Mouse (Mus musculus) large intestine, adult 2 months (tissue): Measurements from ENCODE around the gene H2-DMb2. TPM values are rescaled to one million over a fixed set of nuclear protein-coding genes. Genes with fewer than 3 reads are reported as not detected.

Experiments used
- DNase-seq: peaks from one replicate; pipeline ENCODE4 v3.0.0-alpha.2; 2012; ENCODE audit warnings: low read depth, low spot score
- WGBS: fragments of 180-500 bp; shearing (Covaris S2); methylation state at CpG from one replicate; pipeline ENCODE4 v1.1.7; 2018; 5-methylcytosine and 5-hydroxymethylcytosine counted together
- polyA plus RNA-seq: library from polyadenylated mRNA; depleted of rRNA; stranded (reverse); fragments of >200 nt; gene quantifications from 2 replicates; pipeline ENCODE4 v1.2.3, GENCODE M21; 2012

Gene H2-DMb2
- polyA plus RNA-seq, 1 experiment, result 41.3 TPM

GRCm38 (mm10) chr17:34117421-34118112 is 25.5 kb upstream of the H2-DMb2 start:
- 0% methylated on average over 5 of the region's 5 CpGs for WGBS
- no peak for DNase-seq

- DNase-seq, result no peak
- WGBS, result under 1% methylated on average over 67 of the region's 67 CpGs
These were observed 24.8 kb upstream of the H2-DMb2 start for GRCm38 (mm10) chr17:34118113-34118872.

- WGBS, result under 1% methylated on average over 38 of the region's 38 CpGs
- no peak for DNase-seq
These were observed 24.2 kb upstream of the H2-DMb2 start for GRCm38 (mm10) chr17:34118873-34119248.

GRCm38 (mm10) chr17:34119249-34120179 is 23.6 kb upstream of the H2-DMb2 start, which contains the start of gene H2-DMa:
H2-DMa (plus strand) TSS chr17:34119541.
- WGBS, result under 1% methylated on average over 96 of the region's 96 CpGs
- no peak for DNase-seq

GRCm38 (mm10) chr17:34120180-34120723 is 22.9 kb upstream of the H2-DMb2 start:
- under 1% methylated on average over 41 of the region's 42 CpGs for WGBS
- DNase-seq, result no peak

- DNase-seq, result no peak
- 2% methylated on average over 30 of the region's 31 CpGs for WGBS
These were observed 22.3 kb upstream of the H2-DMb2 start for GRCm38 (mm10) chr17:34120814-34121171.

GRCm38 (mm10) chr17:34121172-34121878 is 21.8 kb upstream of the H2-DMb2 start:
- WGBS, result 0% methylated on average over 34 of the region's 35 CpGs
- no peak for DNase-seq

- WGBS, result 2% methylated on average over 10 of the region's 10 CpGs
- no peak for DNase-seq
These were observed 21.3 kb upstream of the H2-DMb2 start for GRCm38 (mm10) chr17:34121879-34122187.

- WGBS, result under 1% methylated on average over 72 of the region's 75 CpGs
- DNase-seq, result no peak
These were observed 20.7 kb upstream of the H2-DMb2 start, which contains the start of gene Brd2 for GRCm38 (mm10) chr17:34122188-34122984. Brd2 (minus strand) TSS chr17:34122634.

GRCm38 (mm10) chr17:34123111-34123510 is 20.0 kb upstream of the H2-DMb2 start:
- DNase-seq, result no peak
- 1% methylated on average over 7 of the region's 7 CpGs for WGBS

GRCm38 (mm10) chr17:34123518-34123917 is 19.6 kb upstream of the H2-DMb2 start:
- 3% methylated on average over 2 of the region's 2 CpGs for WGBS
- DNase-seq, result no peak

- WGBS, result 52% methylated on average over 6 of the region's 6 CpGs
- DNase-seq, result no peak
These were observed 18.5 kb upstream of the H2-DMb2 start for GRCm38 (mm10) chr17:34124649-34125048.

- WGBS, result 23% methylated on average over 9 of the region's 9 CpGs
- DNase-seq, result no peak
These were observed 16.2 kb upstream of the H2-DMb2 start for GRCm38 (mm10) chr17:34126826-34127420.

- no peak for DNase-seq
- WGBS, result 6% methylated on average over 6 of the region's 6 CpGs
These were observed 15.6 kb upstream of the H2-DMb2 start for GRCm38 (mm10) chr17:34127475-34127874.

- WGBS, result 61% methylated on average over 13 of the region's 13 CpGs
- DNase-seq, result no peak
These were observed 14.7 kb upstream of the H2-DMb2 start for GRCm38 (mm10) chr17:34128264-34128937.

GRCm38 (mm10) chr17:34128944-34129791 is 13.9 kb upstream of the H2-DMb2 start:
- 28% methylated on average over 18 of the region's 18 CpGs for WGBS
- no peak for DNase-seq
